Comparison of ENCODE assay signal across 23 mouse cellular contexts in the genomic region with DNA sequence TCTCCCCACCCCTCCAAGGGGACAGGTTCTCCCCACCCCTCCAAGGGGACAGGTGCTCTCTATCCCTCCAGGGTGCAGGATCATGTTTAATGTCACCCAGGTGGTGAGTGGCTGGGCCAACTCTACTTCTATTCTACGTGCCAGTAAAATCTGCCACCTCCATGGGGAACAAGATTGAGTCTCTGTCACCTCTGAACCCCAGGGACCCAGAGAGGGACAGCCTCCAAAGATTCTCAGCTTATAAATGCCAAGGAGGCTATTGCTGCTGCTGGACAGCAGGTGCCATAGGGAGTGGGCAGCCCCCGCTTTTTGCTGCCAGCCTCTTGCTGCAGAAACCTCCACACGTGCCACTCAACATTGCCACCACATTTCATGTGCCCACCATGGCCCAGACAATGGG. TPM values are rescaled to one million over a fixed set of nuclear protein-coding genes. Genes with fewer than 3 reads are reported as not detected.
A peak's percentile ranks its signal among the peaks of the same experiment; 100 is the strongest.
DNase-seq lines count a peak whose midpoint lies in the region; ATAC-seq lines count a peak whose summit lies in the region.
"Had no signal": no experiment of that assay in that cellular context is flagged by ENCODE, and none has a peak within 500 bp of the region (broad histone marks: within the 10 kb centered on the region; RNA-seq: fewer than 3 reads in every experiment).

No protein-coding gene starts in this region.

- no peak overlapping the region for H3K9ac ChIP-seq in forebrain, embryonic 11.5 days (ENCODE audit: low read length)
- H3K9ac ChIP-seq: embryonic facial prominence, embryonic 12.5 days; forebrain, embryonic 13.5 days; forebrain, postnatal 0 days; heart, embryonic 13.5 days; hindbrain, embryonic 13.5 days; intestine, embryonic 15.5 days had no signal

- no peaks in the 10 kb centered on the region for H3K36me3 ChIP-seq in forebrain, embryonic 10.5 days (replicated peaks)
- H3K36me3 ChIP-seq in forebrain, embryonic 11.5 days (ENCODE audit: control insufficient read depth, insufficient read depth, low read length): no peaks in the 10 kb centered on the region
- H3K36me3 ChIP-seq: embryonic facial prominence, embryonic 12.5 days; heart, embryonic 13.5 days; hindbrain, embryonic 13.5 days; intestine, embryonic 15.5 days had no signal

- H3K9me3 ChIP-seq in forebrain, embryonic 10.5 days: no peaks in the 10 kb centered on the region
- H3K9me3 ChIP-seq in forebrain, embryonic 11.5 days (ENCODE audit: control insufficient read depth, low read length): no peaks in the 10 kb centered on the region
- H3K9me3 ChIP-seq: embryonic facial prominence, embryonic 12.5 days; forebrain, embryonic 13.5 days; heart, embryonic 13.5 days; hindbrain, embryonic 13.5 days; intestine, embryonic 15.5 days had no signal

- no peak overlapping the region for H3K4me3 ChIP-seq in forebrain, embryonic 10.5 days
- H3K4me3 ChIP-seq in forebrain, embryonic 11.5 days (ENCODE audit: low read depth, low read length): no peak overlapping the region
- H3K4me3 ChIP-seq: embryonic facial prominence, embryonic 12.5 days; forebrain, embryonic 13.5 days; gastrocnemius, adult 2 months; heart, embryonic 13.5 days; hindbrain, embryonic 13.5 days; intestine, embryonic 15.5 days had no signal

- no peak overlapping the region for H3K4me2 ChIP-seq in forebrain, embryonic 11.5 days (ENCODE audit: low read depth, low read length, severe bottlenecking)
- H3K4me2 ChIP-seq: embryonic facial prominence, embryonic 12.5 days; forebrain, embryonic 13.5 days; heart, embryonic 13.5 days; hindbrain, embryonic 13.5 days; intestine, embryonic 15.5 days had no signal

- WGBS in forebrain, embryonic 10.5 days: 87% methylated on average over 3 of the region's 3 CpGs
- 82% methylated on average over 3 of the region's 3 CpGs for WGBS in forebrain, embryonic 11.5 days

- no peak for ATAC-seq in forebrain, embryonic 11.5 days (replicated peaks; ENCODE audit: low FRiP score)
- ATAC-seq: activated CD4-positive, CD25-positive, alpha-beta regulatory T cell, adult 4 months; forebrain, embryonic 13.5 days; forebrain, postnatal 0 days; intestine, embryonic 15.5 days; Patski had no signal

- 0 out of 2 replicates have a peak overlapping the region, but pooled peaks have one; percentile 9 for H3K27ac ChIP-seq in forebrain, embryonic 10.5 days
- H3K27ac ChIP-seq in forebrain, embryonic 11.5 days (ENCODE audit: low read depth, low read length): no peak overlapping the region
- H3K27ac ChIP-seq: embryonic facial prominence, embryonic 12.5 days; forebrain, embryonic 13.5 days; gastrocnemius, adult 2 months; heart, embryonic 13.5 days; hindbrain, embryonic 13.5 days; intestine, embryonic 15.5 days; kidney, postnatal 0 days had no signal

- peaks cover 55% of the 10 kb centered on the region for H3K4me1 ChIP-seq in forebrain, embryonic 10.5 days
- peaks cover 11% of the 10 kb centered on the region for H3K4me1 ChIP-seq in forebrain, embryonic 11.5 days (replicated peaks; ENCODE audit: control insufficient read depth, insufficient read depth, low read length)
- H3K4me1 ChIP-seq: intestine, embryonic 15.5 days had no signal

- peaks cover 6% of the 10 kb centered on the region; the same call in 1 of the 2 replicates for H3K27me3 ChIP-seq in forebrain, embryonic 10.5 days (ENCODE audit: poor library complexity, severe bottlenecking)
- no peaks in the 10 kb centered on the region for H3K27me3 ChIP-seq in forebrain, embryonic 11.5 days (ENCODE audit: control insufficient read depth, insufficient read depth, low read length)
- H3K27me3 ChIP-seq: embryonic facial prominence, embryonic 12.5 days; forebrain, embryonic 13.5 days; hindbrain, embryonic 13.5 days; intestine, embryonic 15.5 days had no signal

- DNase-seq in forebrain, embryonic 10.5 days (ENCODE audit: extremely low spot score, low spot score): no peak
- no peak for DNase-seq in forebrain, embryonic 11.5 days (ENCODE audit: low spot score)
- peak; percentile 80 for DNase-seq in cerebellum, adult 11 months
- peak; percentile 76 for DNase-seq in cerebellum, adult 8-10 months
- peak; percentile 70 to 82 for DNase-seq in cerebellum, postnatal 14 days
- DNase-seq in urinary bladder, postnatal 14 days (ENCODE audit: low spot score): no peak
- no peak for DNase-seq in c-Kit-positive CD71-positive TER-119-positive erythroid progenitor cells, embryonic 14.5 days (ENCODE audit: low spot score)
- DNase-seq in right cerebral cortex, postnatal 36 days (ENCODE audit: low spot score in 2 of 2): no peak
- DNase-seq: adrenal gland, postnatal 25 days; forebrain, postnatal 0 days; gastrocnemius, adult 2 months; gastrocnemius, postnatal 25 days; heart, postnatal 4 days; kidney, adult 8-10 months had no signal

RNA-seq across cellular contexts. Expression of a gene that starts 37.6 kb away (rescaled TPM):
- polyA plus RNA-seq in forebrain, embryonic 10.5 days (2016; fragmentation: Nextera tagmentation; extraction: Ambion mirVana): 0.61 and 0.73 TPM in 2 replicates
- 0.99 and 1.3 TPM in 2 replicates for polyA plus RNA-seq in forebrain, embryonic 11.5 days (2014; fragmentation: Nextera tagmentation; extraction: Ambion mirVana)
- polyA plus RNA-seq: C2C12 had no signal

Comparison
In these comparisons a context has a peak if more than half of its experiments do, and no peak if none do; other contexts are left out.
1. DNase-seq: peak in cerebellum, adult 11 months (single experiment), cerebellum, adult 8-10 months (single experiment) and cerebellum, postnatal 14 days (2 of 2); none in forebrain, embryonic 10.5 days (single experiment), forebrain, embryonic 11.5 days (single experiment), urinary bladder, postnatal 14 days (single experiment), c-Kit-positive CD71-positive TER-119-positive erythroid progenitor cells, embryonic 14.5 days (single experiment) and right cerebral cortex, postnatal 36 days (0 of 2).